Mouse (Mus musculus): ENCODE measurements around the gene Slc25a34. TPM values are rescaled to one million over a fixed set of nuclear protein-coding genes. Genes with fewer than 3 reads are reported as not detected.
A peak's percentile ranks its signal among the peaks of the same experiment; 100 is the strongest.

Slc25a34 gene
- total and polyA plus RNA-seq, 3 experiments: 0.16 TPM; not detected in 2

GRCm38 (mm10) chr4:141655908-141656608 is 32.4 kb upstream of the Slc25a34 start:
- Histone ChIP-seq H3K9me3 (replicated peaks) (no peaks in the 10 kb centered on the region), H3K4me1 (ENCODE audit: insufficient read depth, low read depth, low read length) (peaks cover 25% of the 10 kb centered on the region), H3K4me3 (ENCODE audit: low read depth, low read length) (no peak overlapping the region), H3K36me3 (replicated peaks) (peaks cover 83% of the 10 kb centered on the region), H3K27me3 (ENCODE audit: insufficient read depth, low read length) (no peaks in the 10 kb centered on the region)
- peak; percentile 25 for DNase-seq (ENCODE audit: low spot score)
- no peak for TF ChIP-seq CTCF (IDR thresholded peaks at IDR 0.05; ENCODE audit: low read depth, low read length)
- peak; percentile 45; the same call in 1 of the 2 replicates for ATAC-seq (ENCODE audit: extremely low read depth, insufficient number of reproducible peaks, low FRiP score, poor library complexity, severe bottlenecking)

GRCm38 (mm10) chr4:141654509-141654908 is 30.9 kb upstream of the Slc25a34 start:
- no peak for ATAC-seq (ENCODE audit: extremely low read depth, insufficient number of reproducible peaks, low FRiP score, poor library complexity, severe bottlenecking)
- TF ChIP-seq TAL1 (conservative IDR thresholded peaks at IDR 0.05; ENCODE audit: low read depth, low read length): no peak
- no peak for TF ChIP-seq GATA2 (IDR thresholded peaks at IDR 0.05; ENCODE audit: borderline replicate concordance, low read depth, low read length)
- TF ChIP-seq GATA1 (IDR thresholded peaks at IDR 0.05; ENCODE audit: borderline replicate concordance, low read length): no peak
- TF ChIP-seq POLR2AphosphoS5 (IDR thresholded peaks at IDR 0.05; ENCODE audit: insufficient replicate concordance, low read depth, low read length): no peak
- DNase-seq (ENCODE audit: low spot score): no peak
- Histone ChIP-seq H3K27me3 (ENCODE audit: insufficient read depth, low read length) (no peaks in the 10 kb centered on the region), H3K9me3 (replicated peaks) (no peaks in the 10 kb centered on the region), H3K4me3 (ENCODE audit: low read depth, low read length) (no peak overlapping the region), H3K36me3 (replicated peaks) (peaks cover 81% of the 10 kb centered on the region), H3K4me1 (ENCODE audit: insufficient read depth, low read depth, low read length) (peaks cover 25% of the 10 kb centered on the region)

GRCm38 (mm10) chr4:141653813-141654212 is 30.2 kb upstream of the Slc25a34 start:
- H3K36me3 ChIP-seq (replicated peaks): peaks cover 81% of the 10 kb centered on the region

GRCm38 (mm10) chr4:141653044-141653443 is 29.4 kb upstream of the Slc25a34 start:
- Histone ChIP-seq H3K4me3 (ENCODE audit: low read depth, low read length) (no peak overlapping the region), H3K27me3 (ENCODE audit: insufficient read depth, low read length) (no peaks in the 10 kb centered on the region), H3K9me3 (replicated peaks) (no peaks in the 10 kb centered on the region), H3K4me1 (ENCODE audit: insufficient read depth, low read depth, low read length) (peaks cover 17% of the 10 kb centered on the region), H3K36me3 (replicated peaks) (peaks cover 82% of the 10 kb centered on the region)
- TF ChIP-seq TAL1 (conservative IDR thresholded peaks at IDR 0.05; ENCODE audit: low read depth, low read length): no peak
- no peak for TF ChIP-seq GATA1 (IDR thresholded peaks at IDR 0.05; ENCODE audit: borderline replicate concordance, low read length)
- TF ChIP-seq CTCF (IDR thresholded peaks at IDR 0.05; ENCODE audit: low read depth, low read length): no peak
- no peak for TF ChIP-seq POLR2AphosphoS5 (IDR thresholded peaks at IDR 0.05; ENCODE audit: insufficient replicate concordance, low read depth, low read length)
- no peak for TF ChIP-seq GATA2 (IDR thresholded peaks at IDR 0.05; ENCODE audit: borderline replicate concordance, low read depth, low read length)
- no peak for DNase-seq (ENCODE audit: low spot score)
- ATAC-seq (ENCODE audit: extremely low read depth, insufficient number of reproducible peaks, low FRiP score, poor library complexity, severe bottlenecking): no peak

More at GRCm38 (mm10) chr4:141653813-141654212, 30.2 kb upstream of the Slc25a34 start:
- Histone ChIP-seq H3K4me1 (ENCODE audit: insufficient read depth, low read depth, low read length) (peaks cover 22% of the 10 kb centered on the region), H3K27me3 (ENCODE audit: insufficient read depth, low read length) (no peaks in the 10 kb centered on the region), H3K4me3 (ENCODE audit: low read depth, low read length) (no peak overlapping the region), H3K9me3 (replicated peaks) (no peaks in the 10 kb centered on the region)
- no peak for ATAC-seq (ENCODE audit: extremely low read depth, insufficient number of reproducible peaks, low FRiP score, poor library complexity, severe bottlenecking)
- DNase-seq (ENCODE audit: low spot score): no peak
- no peak for TF ChIP-seq TAL1 (conservative IDR thresholded peaks at IDR 0.05; ENCODE audit: low read depth, low read length)
- no peak for TF ChIP-seq CTCF (IDR thresholded peaks at IDR 0.05; ENCODE audit: low read depth, low read length)
- no peak for TF ChIP-seq GATA2 (IDR thresholded peaks at IDR 0.05; ENCODE audit: borderline replicate concordance, low read depth, low read length)
- no peak for TF ChIP-seq POLR2AphosphoS5 (IDR thresholded peaks at IDR 0.05; ENCODE audit: insufficient replicate concordance, low read depth, low read length)
- no peak for TF ChIP-seq GATA1 (IDR thresholded peaks at IDR 0.05; ENCODE audit: borderline replicate concordance, low read length)

GRCm38 (mm10) chr4:141651944-141652343 is 28.3 kb upstream of the Slc25a34 start:
- Histone ChIP-seq H3K4me1 (ENCODE audit: insufficient read depth, low read depth, low read length) (peaks cover 12% of the 10 kb centered on the region), H3K4me3 (ENCODE audit: low read depth, low read length) (no peak overlapping the region), H3K9me3 (replicated peaks) (no peaks in the 10 kb centered on the region), H3K36me3 (replicated peaks) (peaks cover 82% of the 10 kb centered on the region), H3K27me3 (ENCODE audit: insufficient read depth, low read length) (no peaks in the 10 kb centered on the region)
- TF ChIP-seq POLR2AphosphoS5 (IDR thresholded peaks at IDR 0.05; ENCODE audit: insufficient replicate concordance, low read depth, low read length) (no peak), CTCF (IDR thresholded peaks at IDR 0.05; ENCODE audit: low read depth, low read length) (no peak), GATA2 (IDR thresholded peaks at IDR 0.05; ENCODE audit: borderline replicate concordance, low read depth, low read length) (no peak), GATA1 (IDR thresholded peaks at IDR 0.05; ENCODE audit: borderline replicate concordance, low read length) (no peak), TAL1 (conservative IDR thresholded peaks at IDR 0.05; ENCODE audit: low read depth, low read length) (no peak)
- no peak for DNase-seq (ENCODE audit: low spot score)
- ATAC-seq (ENCODE audit: extremely low read depth, insufficient number of reproducible peaks, low FRiP score, poor library complexity, severe bottlenecking): no peak

GRCm38 (mm10) chr4:141651286-141651685 is 27.7 kb upstream of the Slc25a34 start:
- H3K27me3 ChIP-seq (ENCODE audit: insufficient read depth, low read length): no peaks in the 10 kb centered on the region
- peaks cover 6% of the 10 kb centered on the region for H3K4me1 ChIP-seq (ENCODE audit: insufficient read depth, low read depth, low read length)
- ATAC-seq (ENCODE audit: extremely low read depth, insufficient number of reproducible peaks, low FRiP score, poor library complexity, severe bottlenecking) (no peak), DNase-seq (ENCODE audit: low spot score) (no peak)
- no peaks in the 10 kb centered on the region for H3K9me3 ChIP-seq (replicated peaks)
- no peak for TF ChIP-seq CTCF (IDR thresholded peaks at IDR 0.05; ENCODE audit: low read depth, low read length)
- TF ChIP-seq TAL1 (conservative IDR thresholded peaks at IDR 0.05; ENCODE audit: low read depth, low read length): no peak
- no peak for TF ChIP-seq GATA1 (IDR thresholded peaks at IDR 0.05; ENCODE audit: borderline replicate concordance, low read length)
- no peak for TF ChIP-seq GATA2 (IDR thresholded peaks at IDR 0.05; ENCODE audit: borderline replicate concordance, low read depth, low read length)
- no peak for TF ChIP-seq POLR2AphosphoS5 (IDR thresholded peaks at IDR 0.05; ENCODE audit: insufficient replicate concordance, low read depth, low read length)
- H3K4me3 ChIP-seq (ENCODE audit: low read depth, low read length): no peak overlapping the region
- H3K36me3 ChIP-seq (replicated peaks): peaks cover 80% of the 10 kb centered on the region
